Mouse (Mus musculus) limb, embryonic 15.5 days (tissue): ENCODE results near the gene Slc12a9. TPM values are rescaled to one million over a fixed set of nuclear protein-coding genes. Genes with fewer than 3 reads are reported as not detected.
A peak's percentile ranks its signal among the peaks of the same experiment; 100 is the strongest.

Source experiments
- ATAC-seq: fragments of 200-750 bp; cut with Nextera tagmentation; 2 replicates; pipeline ENCODE4 v1.8.0; 2017; ENCODE audit warnings: low read depth, moderate TSS enrichment; ENCODE audit not compliant: insufficient number of reproducible peaks, low FRiP score, low TSS enrichment
- H3K27ac ChIP-seq: fragments of 300-500 bp; sonication (generic); 2 replicates; pipeline ENCODE4 v1.5.1; 2015; ENCODE audit warnings: moderate library complexity, mild to moderate bottlenecking, inconsistent platforms
- H3K27me3 ChIP-seq: fragments of 300-500 bp; sonication (generic); 2 replicates; pipeline ENCODE4 v1.6.1; 2015; ENCODE audit warnings: inconsistent platforms
- H3K36me3 ChIP-seq: fragments of 300-500 bp; sonication (generic); 2 replicates; pipeline ENCODE4 v1.6.1; 2015; ENCODE audit warnings: inconsistent platforms
- H3K4me1 ChIP-seq: fragments of 300-500 bp; sonication (generic); 2 replicates; pipeline ENCODE4 v1.6.1; 2015; ENCODE audit warnings: inconsistent platforms
- H3K4me2 ChIP-seq: fragments of 300-500 bp; sonication (generic); 2 replicates; pipeline ENCODE4 v1.6.1; 2015; ENCODE audit warnings: mild to moderate bottlenecking, inconsistent platforms
- H3K4me3 ChIP-seq: fragments of 300-500 bp; sonication (generic); 2 replicates; pipeline ENCODE4 v1.5.1; 2015; ENCODE audit warnings: mild to moderate bottlenecking, inconsistent platforms
- H3K9ac ChIP-seq: fragments of 300-500 bp; sonication (generic); 2 replicates; pipeline ENCODE4 v1.6.1; 2015; ENCODE audit warnings: inconsistent platforms
- H3K9me3 ChIP-seq: fragments of 300-500 bp; sonication (generic); 2 replicates; pipeline ENCODE4 v1.6.1; 2016; ENCODE audit warnings: inconsistent platforms
- WGBS: fragments of 180-500 bp; shearing (Covaris S2); methylation state at CpG from one replicate; pipeline ENCODE4 v1.1.7; 2015; 5-methylcytosine and 5-hydroxymethylcytosine counted together
- polyA plus RNA-seq: library from polyadenylated mRNA; unstranded; fragments of >200 nt; fragmentation: Nextera tagmentation; extraction: Ambion mirVana; gene quantifications from 2 replicates; pipeline ENCODE4 v1.2.1, GENCODE M21; 2015

Slc12a9 gene
- polyA plus RNA-seq, 1 experiment from 2014 or later: 13.9 TPM

- Histone ChIP-seq H3K9ac (no peak overlapping the region), H3K4me3 (no peak overlapping the region), H3K36me3 (no peaks in the 10 kb centered on the region), H3K27ac (no peak overlapping the region), H3K4me2 (no peak overlapping the region), H3K4me1 (peaks cover 34% of the 10 kb centered on the region), H3K27me3 (no peaks in the 10 kb centered on the region), H3K9me3 (no peaks in the 10 kb centered on the region)
- no peak for ATAC-seq
These were observed 10.5 kb upstream of the Slc12a9 start for GRCm38 (mm10) chr5:137343869-137344268.

GRCm38 (mm10) chr5:137343412-137343811 is 10.0 kb upstream of the Slc12a9 start:
- 96% methylated on average over 5 of the region's 5 CpGs for WGBS
- H3K4me3 ChIP-seq: no peak overlapping the region
- peaks cover 32% of the 10 kb centered on the region for H3K4me1 ChIP-seq
- no peaks in the 10 kb centered on the region for H3K27me3 ChIP-seq
- no peaks in the 10 kb centered on the region for H3K9me3 ChIP-seq
- no peaks in the 10 kb centered on the region for H3K36me3 ChIP-seq
- no peak overlapping the region for H3K27ac ChIP-seq
- no peak for ATAC-seq
- H3K4me2 ChIP-seq: no peak overlapping the region
- no peak overlapping the region for H3K9ac ChIP-seq

- no peak overlapping the region for H3K4me2 ChIP-seq
These were observed 9.1 kb upstream of the Slc12a9 start for GRCm38 (mm10) chr5:137342407-137343012.

GRCm38 (mm10) chr5:137340222-137340621 is 6.8 kb upstream of the Slc12a9 start:
- peaks cover 27% of the 10 kb centered on the region for H3K4me1 ChIP-seq
- H3K9me3 ChIP-seq: no peaks in the 10 kb centered on the region
- H3K4me3 ChIP-seq: no peak overlapping the region
- no peak for ATAC-seq
- H3K27ac ChIP-seq: peak overlapping the region; percentile 85; the same call in 1 of the 2 replicates
- H3K9ac ChIP-seq: no peak overlapping the region
- no peak overlapping the region for H3K4me2 ChIP-seq
- no peaks in the 10 kb centered on the region for H3K36me3 ChIP-seq
- H3K27me3 ChIP-seq: no peaks in the 10 kb centered on the region
- WGBS: 72% methylated on average over 6 of the region's 6 CpGs

More at GRCm38 (mm10) chr5:137342407-137343012, 9.1 kb upstream of the Slc12a9 start:
- H3K4me1 ChIP-seq: peaks cover 33% of the 10 kb centered on the region
- H3K9ac ChIP-seq: no peak overlapping the region
- H3K4me3 ChIP-seq: no peak overlapping the region
- 64% methylated on average over 7 of the region's 7 CpGs for WGBS
- no peaks in the 10 kb centered on the region for H3K9me3 ChIP-seq
- no peak overlapping the region for H3K27ac ChIP-seq
- no peaks in the 10 kb centered on the region for H3K36me3 ChIP-seq
- ATAC-seq: no peak
- no peaks in the 10 kb centered on the region for H3K27me3 ChIP-seq

- no peaks in the 10 kb centered on the region for H3K27me3 ChIP-seq
- ATAC-seq: peak; percentile 30; the same call in 1 of the 2 replicates
- no peaks in the 10 kb centered on the region for H3K9me3 ChIP-seq
- no peaks in the 10 kb centered on the region for H3K36me3 ChIP-seq
- 18% methylated on average over 22 of the region's 22 CpGs for WGBS
- peak overlapping the region; percentile 85 for H3K27ac ChIP-seq
- peaks cover 23% of the 10 kb centered on the region for H3K4me1 ChIP-seq
- peak overlapping the region; percentile 43; the same call in 1 of the 2 replicates for H3K9ac ChIP-seq
- peak overlapping the region; percentile 43 for H3K4me3 ChIP-seq
- peak overlapping the region; percentile 62 for H3K4me2 ChIP-seq
These were observed 6.0 kb upstream of the Slc12a9 start for GRCm38 (mm10) chr5:137339290-137339979.

- H3K27ac ChIP-seq: peak overlapping the region; percentile 85
- WGBS: 5% methylated on average over 11 of the region's 11 CpGs
- H3K9ac ChIP-seq: peak overlapping the region; percentile 43; the same call in 1 of the 2 replicates
- no peaks in the 10 kb centered on the region for H3K36me3 ChIP-seq
- peaks cover 24% of the 10 kb centered on the region for H3K4me1 ChIP-seq
- no peaks in the 10 kb centered on the region for H3K27me3 ChIP-seq
- H3K9me3 ChIP-seq: no peaks in the 10 kb centered on the region
- peak overlapping the region; percentile 43 for H3K4me3 ChIP-seq
- peak; percentile 3; the same call in 1 of the 2 replicates for ATAC-seq
- H3K4me2 ChIP-seq: peak overlapping the region; percentile 62
These were observed 5.4 kb upstream of the Slc12a9 start for GRCm38 (mm10) chr5:137338663-137339289.

- Histone ChIP-seq H3K4me2 (peak overlapping the region; percentile 62), H3K9me3 (no peaks in the 10 kb centered on the region), H3K27me3 (no peaks in the 10 kb centered on the region), H3K27ac (peak overlapping the region; percentile 85), H3K36me3 (no peaks in the 10 kb centered on the region), H3K4me1 (peaks cover 28% of the 10 kb centered on the region), H3K4me3 (peak overlapping the region; percentile 43), H3K9ac (peak overlapping the region; percentile 43; the same call in 1 of the 2 replicates)
- WGBS: under 1% methylated on average over 19 of the region's 19 CpGs
- ATAC-seq: peak; percentile 83
These were observed 4.9 kb upstream of the Slc12a9 start for GRCm38 (mm10) chr5:137338256-137338655.

GRCm38 (mm10) chr5:137337190-137337589 is 3.8 kb upstream of the Slc12a9 start:
- H3K4me3 ChIP-seq: no peak overlapping the region
- peaks cover 38% of the 10 kb centered on the region for H3K4me1 ChIP-seq
- H3K4me2 ChIP-seq: no peak overlapping the region
- H3K27ac ChIP-seq: no peak overlapping the region
- H3K9ac ChIP-seq: no peak overlapping the region
- 37% methylated on average over 8 of the region's 8 CpGs for WGBS
- no peaks in the 10 kb centered on the region for H3K9me3 ChIP-seq
- H3K36me3 ChIP-seq: no peaks in the 10 kb centered on the region
- H3K27me3 ChIP-seq: no peaks in the 10 kb centered on the region
- no peak for ATAC-seq

- Histone ChIP-seq H3K4me3 (no peak overlapping the region), H3K27me3 (no peaks in the 10 kb centered on the region), H3K36me3 (no peaks in the 10 kb centered on the region; the same call in 1 of the 2 replicates), H3K4me1 (peaks cover 41% of the 10 kb centered on the region), H3K9ac (no peak overlapping the region), H3K4me2 (no peak overlapping the region), H3K27ac (no peak overlapping the region), H3K9me3 (no peaks in the 10 kb centered on the region)
- ATAC-seq: no peak
- 64% methylated on average over 6 of the region's 6 CpGs for WGBS
These were observed 1.7 kb upstream of the Slc12a9 start for GRCm38 (mm10) chr5:137335066-137335465.

GRCm38 (mm10) chr5:137334317-137334716 is 920 bp upstream of the Slc12a9 start:
- Histone ChIP-seq H3K9ac (no peak overlapping the region), H3K27me3 (no peaks in the 10 kb centered on the region), H3K27ac (no peak overlapping the region), H3K4me2 (peak overlapping the region; percentile 99; the same call in 1 of the 2 replicates), H3K36me3 (no peaks in the 10 kb centered on the region; the same call in 1 of the 2 replicates), H3K9me3 (no peaks in the 10 kb centered on the region), H3K4me3 (peak overlapping the region; percentile 69), H3K4me1 (peaks cover 35% of the 10 kb centered on the region)
- 59% methylated on average over 10 of the region's 10 CpGs for WGBS
- no peak for ATAC-seq

GRCm38 (mm10) chr5:137332857-137333511 is 413 bp downstream of the Slc12a9 start:
- H3K4me3 ChIP-seq: peak overlapping the region; percentile 69
- H3K27ac ChIP-seq: peak overlapping the region; percentile 61; the same call in 1 of the 2 replicates
- peaks cover 28% of the 10 kb centered on the region for H3K4me1 ChIP-seq
- peak overlapping the region; percentile 50 for H3K9ac ChIP-seq
- ATAC-seq: peak; percentile 15; the same call in 1 of the 2 replicates
- H3K9me3 ChIP-seq: no peaks in the 10 kb centered on the region
- peak overlapping the region; percentile 99 for H3K4me2 ChIP-seq
- H3K27me3 ChIP-seq: no peaks in the 10 kb centered on the region
- peaks cover 3% of the 10 kb centered on the region for H3K36me3 ChIP-seq
- 14% methylated on average over 15 of the region's 15 CpGs for WGBS
